Mouse (Mus musculus): ENCODE results near the gene Rnf34. TPM values are rescaled to one million over a fixed set of nuclear protein-coding genes. Genes with fewer than 3 reads are reported as not detected.
A peak's percentile ranks its signal among the peaks of the same experiment; 100 is the strongest.

Rnf34 gene
- polyA plus RNA-seq, 1 experiment from 2014 or later: 41.4 TPM

DNA sequence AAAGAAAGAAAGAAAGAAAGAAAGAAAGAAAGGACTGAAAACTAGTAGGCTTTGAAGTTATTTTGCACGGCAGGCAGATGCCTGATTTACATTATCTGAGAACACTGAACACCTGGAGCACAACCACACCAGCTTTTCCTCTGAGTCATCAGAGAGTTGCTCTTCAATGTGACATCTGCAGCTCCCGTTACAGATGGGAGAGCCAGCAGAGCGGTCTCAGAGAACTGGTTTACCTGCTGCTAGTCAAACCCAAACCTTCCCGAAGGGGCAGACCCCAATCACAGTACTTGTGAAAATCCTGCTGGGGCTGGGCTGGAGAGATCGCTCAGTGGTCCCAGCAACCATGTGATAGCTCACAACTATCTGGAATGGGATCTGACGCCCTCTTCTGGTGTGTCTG lies 25.4 kb upstream of the Rnf34 start:
- Histone ChIP-seq H3K4me3 (replicated peaks) (no peak overlapping the region), H3K4me2 (no peak overlapping the region), H3K9me3 (replicated peaks) (no peaks in the 10 kb centered on the region), H3K36me3 (no peaks in the 10 kb centered on the region), H3K27ac (replicated peaks) (no peak overlapping the region), H3K4me1 (peaks cover 12% of the 10 kb centered on the region), H3K27me3 (replicated peaks) (no peaks in the 10 kb centered on the region), H3K9ac (replicated peaks) (no peak overlapping the region)
- 83% methylated on average over 6 of the region's 6 CpGs for WGBS
- ATAC-seq (ENCODE audit: low FRiP score): no peak

DNA sequence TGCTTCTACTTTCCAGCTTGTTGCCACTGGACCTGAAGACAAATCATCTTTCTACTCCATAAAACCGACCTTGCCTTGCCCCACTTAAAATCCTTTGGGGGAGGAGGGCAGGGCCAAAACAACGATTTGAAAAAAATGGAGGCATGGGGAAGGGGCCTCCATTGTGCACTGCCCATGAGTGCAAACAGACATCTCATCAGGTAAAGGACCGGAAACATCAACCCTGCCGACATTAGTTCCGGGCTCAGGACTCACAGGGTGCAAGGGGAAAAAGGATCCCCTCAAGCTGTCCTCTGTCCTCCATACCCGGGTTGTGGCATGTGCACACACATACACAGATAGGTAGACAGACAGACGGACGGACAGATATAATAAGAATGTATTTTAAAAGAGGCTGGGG lies 24.7 kb upstream of the Rnf34 start:
- no peaks in the 10 kb centered on the region for H3K9me3 ChIP-seq (replicated peaks)
- peaks cover 5% of the 10 kb centered on the region for H3K4me1 ChIP-seq
- H3K4me3 ChIP-seq (replicated peaks): no peak overlapping the region
- H3K27me3 ChIP-seq (replicated peaks): no peaks in the 10 kb centered on the region
- 82% methylated on average over 8 of the region's 8 CpGs for whole genome bisulfite sequencing
- H3K9ac ChIP-seq (replicated peaks): no peak overlapping the region
- no peak overlapping the region for H3K4me2 ChIP-seq
- no peak for ATAC-seq (ENCODE audit: low FRiP score)
- H3K27ac ChIP-seq (replicated peaks): no peak overlapping the region
- no peaks in the 10 kb centered on the region for H3K36me3 ChIP-seq

DNA sequence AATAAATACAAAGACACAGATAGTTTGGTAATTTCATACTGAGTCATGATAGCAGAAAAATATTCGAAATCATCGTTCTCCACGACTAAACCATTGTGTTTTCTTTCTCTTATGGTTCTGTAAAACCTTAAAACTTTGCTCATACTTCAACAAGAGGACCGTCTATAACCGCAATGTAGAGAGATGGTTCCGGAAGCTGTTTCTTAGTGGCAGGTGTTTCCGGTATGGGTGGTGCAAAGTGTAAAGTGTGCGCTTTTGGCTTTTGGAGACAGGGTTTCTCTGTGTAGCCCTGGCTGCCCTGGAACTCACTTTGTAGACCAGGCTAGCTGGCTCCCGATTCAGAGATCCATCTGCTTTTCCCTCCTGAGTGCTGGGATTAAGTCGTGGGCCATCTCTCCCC lies 17.3 kb upstream of the Rnf34 start:
- Histone ChIP-seq H3K36me3 (no peaks in the 10 kb centered on the region), H3K4me3 (replicated peaks) (no peak overlapping the region), H3K9me3 (replicated peaks) (no peaks in the 10 kb centered on the region), H3K9ac (replicated peaks) (no peak overlapping the region), H3K4me1 (no peaks in the 10 kb centered on the region), H3K27me3 (replicated peaks) (no peaks in the 10 kb centered on the region), H3K27ac (replicated peaks) (no peak overlapping the region), H3K4me2 (no peak overlapping the region)
- ATAC-seq (ENCODE audit: low FRiP score): no peak
- 88% methylated on average over 10 of the region's 10 CpGs for WGBS

DNA sequence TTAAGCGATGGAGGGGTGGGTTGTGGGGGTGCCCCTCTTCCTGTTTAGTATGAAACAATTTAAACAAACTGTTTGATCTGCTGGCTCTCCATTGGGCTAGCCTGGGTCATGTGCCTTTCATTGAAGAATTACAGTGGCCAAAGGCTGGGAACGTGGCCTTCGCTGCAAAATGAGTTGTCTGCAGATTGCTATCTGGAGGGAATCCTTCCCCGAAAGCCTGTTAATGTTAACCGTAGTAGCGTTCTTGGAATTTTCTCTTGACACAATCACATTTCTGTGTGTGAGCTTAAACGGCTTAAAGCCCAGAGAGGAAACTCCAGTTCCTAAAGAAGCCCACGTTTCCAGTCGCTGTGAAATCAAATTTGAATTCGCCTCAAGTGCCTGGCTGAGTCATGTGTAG lies 16.9 kb upstream of the Rnf34 start:
- H3K4me1 ChIP-seq: no peaks in the 10 kb centered on the region
- H3K27me3 ChIP-seq (replicated peaks): no peaks in the 10 kb centered on the region
- 84% methylated on average over 10 of the region's 10 CpGs for WGBS
- ATAC-seq (ENCODE audit: low FRiP score): no peak
- no peaks in the 10 kb centered on the region for H3K36me3 ChIP-seq
- no peak overlapping the region for H3K27ac ChIP-seq (replicated peaks)
- H3K4me2 ChIP-seq: no peak overlapping the region
- H3K4me3 ChIP-seq (replicated peaks): no peak overlapping the region
- no peak overlapping the region for H3K9ac ChIP-seq (replicated peaks)
- no peaks in the 10 kb centered on the region for H3K9me3 ChIP-seq (replicated peaks)

DNA sequence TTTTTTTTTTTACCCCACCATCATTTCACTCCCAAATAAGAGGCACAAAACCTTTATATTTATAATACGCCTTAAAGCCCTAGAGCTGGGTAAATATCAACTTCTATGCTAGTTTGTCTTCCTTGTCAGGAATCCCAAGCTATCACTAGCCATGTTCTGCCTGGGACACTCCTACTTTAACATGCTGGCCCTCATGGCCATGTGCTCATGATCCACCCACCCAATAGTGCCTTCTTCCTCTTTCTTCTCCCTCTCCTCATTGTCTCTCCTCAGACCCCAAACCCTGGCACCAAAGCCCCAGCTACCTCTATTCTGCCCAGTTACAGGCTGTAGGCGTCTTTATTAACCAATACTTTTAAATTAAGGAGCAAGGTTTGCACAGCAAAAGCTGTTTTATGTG lies 8.7 kb upstream of the Rnf34 start:
- 95% methylated on average over 2 of the region's 2 CpGs for WGBS
- no peak overlapping the region for H3K9ac ChIP-seq (replicated peaks)

DNA sequence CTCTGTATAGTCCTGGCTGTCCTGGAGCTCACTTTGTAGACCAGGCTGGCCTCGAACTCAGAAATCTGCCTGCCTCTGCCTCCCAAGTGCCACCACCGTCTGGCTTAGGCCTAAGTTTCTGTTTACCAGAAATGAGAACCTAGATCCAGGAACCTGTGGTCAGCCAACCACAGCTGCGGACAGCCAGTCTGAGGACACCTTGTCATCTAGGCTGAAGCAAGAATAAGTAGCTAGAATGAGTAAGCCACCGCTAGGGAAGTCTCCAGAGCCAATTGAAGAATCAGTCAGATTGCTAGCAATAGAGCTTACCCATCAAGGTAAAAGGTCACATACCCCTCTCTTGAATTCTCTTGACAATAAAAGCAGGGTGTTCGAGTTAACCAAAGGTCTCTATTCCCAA lies 6.0 kb upstream of the Rnf34 start:
- Histone ChIP-seq H3K9ac (replicated peaks) (no peak overlapping the region), H3K27me3 (replicated peaks) (no peaks in the 10 kb centered on the region), H3K27ac (replicated peaks) (no peak overlapping the region), H3K4me1 (peaks cover 5% of the 10 kb centered on the region; the same call in 1 of the 2 replicates), H3K36me3 (no peaks in the 10 kb centered on the region), H3K4me2 (no peak overlapping the region), H3K4me3 (replicated peaks) (no peak overlapping the region), H3K9me3 (replicated peaks) (no peaks in the 10 kb centered on the region)
- no peak for ATAC-seq (ENCODE audit: low FRiP score)
- WGBS: 91% methylated on average over 5 of the region's 5 CpGs

More for the DNA sequence above, 8.7 kb upstream of the Rnf34 start:
- Histone ChIP-seq H3K36me3 (no peaks in the 10 kb centered on the region), H3K9me3 (replicated peaks) (no peaks in the 10 kb centered on the region), H3K27ac (replicated peaks) (no peak overlapping the region), H3K4me3 (replicated peaks) (no peak overlapping the region), H3K4me1 (no peaks in the 10 kb centered on the region), H3K4me2 (no peak overlapping the region), H3K27me3 (replicated peaks) (no peaks in the 10 kb centered on the region)
- ATAC-seq (ENCODE audit: low FRiP score): no peak

DNA sequence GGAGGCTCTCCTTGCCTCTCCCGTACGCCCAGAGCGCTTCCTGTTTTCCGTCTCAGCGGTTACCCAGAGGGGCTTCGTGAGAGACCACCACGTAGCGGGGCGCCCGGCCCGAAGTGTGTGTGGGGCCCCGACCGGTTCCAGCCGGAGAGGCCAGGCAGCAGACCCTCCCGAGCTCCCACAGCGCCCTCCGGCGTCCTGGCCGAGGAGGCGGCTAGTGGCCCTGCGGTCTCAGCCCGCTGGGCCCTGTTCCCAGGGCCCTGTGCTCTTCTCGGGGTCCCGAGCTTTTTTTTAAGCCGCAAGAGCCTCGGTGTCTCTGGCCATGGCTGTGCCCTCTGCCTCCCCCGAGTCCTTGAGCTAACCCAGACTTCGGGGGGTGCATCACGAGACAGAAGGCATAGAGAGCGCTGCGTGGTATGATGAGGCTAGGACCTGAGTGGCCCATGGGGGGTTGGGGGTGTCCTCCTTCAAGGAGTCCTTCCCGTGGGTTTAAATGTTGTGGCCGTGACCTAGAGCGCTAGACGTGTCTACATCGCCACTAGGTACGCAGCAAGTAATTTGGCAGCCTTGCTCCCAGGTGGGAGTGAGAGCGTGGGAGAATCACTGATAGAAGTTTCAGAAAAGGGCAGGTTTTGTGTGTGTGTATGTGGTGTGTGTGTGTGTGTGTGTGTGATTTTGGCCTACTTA lies 613 bp downstream of the Rnf34 start:
- Histone ChIP-seq H3K27ac (replicated peaks) (peak overlapping the region; percentile 96), H3K36me3 (no peaks in the 10 kb centered on the region), H3K9ac (replicated peaks) (peak overlapping the region; percentile 99), H3K27me3 (replicated peaks) (no peaks in the 10 kb centered on the region), H3K4me1 (peaks cover 27% of the 10 kb centered on the region), H3K4me3 (replicated peaks) (peak overlapping the region; percentile 93), H3K9me3 (replicated peaks) (no peaks in the 10 kb centered on the region), H3K4me2 (peak overlapping the region; percentile 95)
- ATAC-seq (ENCODE audit: low FRiP score): peak; percentile 74
- under 1% methylated on average over 38 of the region's 38 CpGs for WGBS

DNA sequence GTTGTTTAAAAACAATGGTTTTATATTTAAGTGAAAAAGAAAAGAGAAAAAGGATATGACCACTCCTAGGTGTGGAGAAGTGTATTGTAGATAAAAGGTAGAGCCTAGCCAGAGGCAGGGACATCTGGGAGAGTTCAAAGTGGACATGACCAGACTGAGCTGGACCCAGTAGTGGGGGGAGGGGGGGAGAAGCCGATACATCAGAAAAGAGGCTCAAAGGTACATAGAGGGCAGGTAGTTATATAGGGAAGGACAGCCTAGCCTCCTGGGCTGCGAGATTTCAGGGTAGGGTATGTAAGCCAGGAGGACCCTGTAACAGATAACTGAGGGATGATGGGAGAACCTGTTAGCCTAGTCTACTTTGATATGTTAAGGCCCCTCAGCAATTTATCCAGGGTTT lies 2.8 kb downstream of the Rnf34 start:
- Histone ChIP-seq H3K4me2 (no peak overlapping the region), H3K9me3 (replicated peaks) (no peaks in the 10 kb centered on the region), H3K4me1 (peaks cover 27% of the 10 kb centered on the region), H3K4me3 (replicated peaks) (no peak overlapping the region), H3K27ac (replicated peaks) (no peak overlapping the region), H3K27me3 (replicated peaks) (no peaks in the 10 kb centered on the region), H3K36me3 (no peaks in the 10 kb centered on the region), H3K9ac (replicated peaks) (no peak overlapping the region)
- ATAC-seq (ENCODE audit: low FRiP score): no peak
- 85% methylated on average over 2 of the region's 2 CpGs for WGBS

DNA sequence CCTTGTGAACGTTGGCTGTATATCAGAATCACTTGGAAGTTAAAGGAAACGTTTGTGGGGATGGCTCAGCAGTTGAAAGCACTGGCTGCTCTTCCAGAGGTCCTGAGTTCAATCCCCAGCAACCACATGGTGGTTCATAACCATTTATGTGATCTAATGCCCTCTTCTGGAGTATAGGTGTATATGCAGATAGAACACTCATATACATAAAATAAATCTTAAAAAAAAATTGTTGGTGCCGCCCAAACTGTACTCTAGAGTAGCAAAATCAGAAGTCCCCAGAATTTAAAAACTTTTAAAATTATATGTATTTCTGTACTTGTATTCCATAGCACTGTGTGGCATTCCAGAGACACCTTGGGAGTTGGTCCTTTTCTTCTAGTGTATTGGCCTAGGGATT lies 6.0 kb downstream of the Rnf34 start:
- no peaks in the 10 kb centered on the region for H3K9me3 ChIP-seq (replicated peaks)
- H3K9ac ChIP-seq (replicated peaks): no peak overlapping the region
- H3K27me3 ChIP-seq (replicated peaks): no peaks in the 10 kb centered on the region
- peaks cover 12% of the 10 kb centered on the region for H3K4me1 ChIP-seq
- WGBS: 90% methylated on average over 3 of the region's 3 CpGs
- no peak overlapping the region for H3K4me3 ChIP-seq (replicated peaks)
- no peak for ATAC-seq (ENCODE audit: low FRiP score)
- no peaks in the 10 kb centered on the region for H3K36me3 ChIP-seq
- H3K4me2 ChIP-seq: no peak overlapping the region
- no peak overlapping the region for H3K27ac ChIP-seq (replicated peaks)

DNA sequence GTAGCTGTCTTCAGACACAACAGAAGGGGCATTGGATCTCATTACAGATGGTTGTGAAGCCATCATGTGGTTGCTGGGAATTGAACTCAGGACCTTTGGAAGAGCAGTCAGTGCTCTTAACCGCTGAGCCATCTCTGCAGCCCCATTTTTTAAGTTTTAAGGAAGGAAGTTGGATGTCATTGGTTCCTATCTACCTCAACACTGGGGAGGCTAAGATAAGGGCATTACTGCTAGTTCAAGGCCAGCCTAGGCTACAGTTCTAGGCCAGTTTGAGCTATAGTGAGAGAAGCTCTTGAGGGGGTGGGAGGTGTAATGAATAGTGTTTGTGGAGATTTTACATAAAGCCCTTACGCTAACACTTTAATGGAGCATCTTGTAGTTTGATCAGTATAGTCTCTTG lies 13.2 kb downstream of the Rnf34 start:
- no peak overlapping the region for H3K27ac ChIP-seq (replicated peaks)
- no peaks in the 10 kb centered on the region for H3K9me3 ChIP-seq (replicated peaks)
- no peak for ATAC-seq (ENCODE audit: low FRiP score)
- H3K36me3 ChIP-seq: peaks cover 49% of the 10 kb centered on the region
- no peak overlapping the region for H3K9ac ChIP-seq (replicated peaks)
- no peaks in the 10 kb centered on the region for H3K4me1 ChIP-seq
- no peak overlapping the region for H3K4me2 ChIP-seq
- WGBS: 96% methylated on average over 2 of the region's 2 CpGs
- H3K27me3 ChIP-seq (replicated peaks): no peaks in the 10 kb centered on the region
- H3K4me3 ChIP-seq (replicated peaks): no peak overlapping the region

DNA sequence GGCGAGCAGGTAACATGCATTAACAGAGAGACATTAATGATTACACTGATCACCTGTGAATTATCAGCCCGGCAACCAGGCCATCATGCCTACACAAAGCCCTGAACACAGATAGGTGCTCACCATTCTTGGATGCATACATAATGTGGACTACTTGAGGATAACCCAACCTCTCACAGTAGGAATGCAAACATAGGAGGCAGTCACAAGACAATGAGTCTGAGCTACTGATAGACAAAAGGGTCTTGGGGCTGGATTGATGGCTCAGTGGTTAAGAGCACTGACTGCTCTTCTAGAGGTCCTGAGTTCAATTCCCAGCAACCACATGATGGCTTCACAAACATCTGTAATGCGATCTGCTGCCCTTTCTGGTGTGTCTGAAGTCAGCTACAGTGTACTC lies 22.8 kb downstream of the Rnf34 start:
- no peak for ATAC-seq (ENCODE audit: low FRiP score)
- Histone ChIP-seq H3K27ac (replicated peaks) (no peak overlapping the region), H3K4me3 (replicated peaks) (no peak overlapping the region), H3K9me3 (replicated peaks) (no peaks in the 10 kb centered on the region), H3K4me1 (no peaks in the 10 kb centered on the region), H3K27me3 (replicated peaks) (no peaks in the 10 kb centered on the region), H3K4me2 (no peak overlapping the region), H3K9ac (replicated peaks) (no peak overlapping the region), H3K36me3 (peaks cover 61% of the 10 kb centered on the region)
- WGBS: 93% methylated on average over 3 of the region's 3 CpGs

DNA sequence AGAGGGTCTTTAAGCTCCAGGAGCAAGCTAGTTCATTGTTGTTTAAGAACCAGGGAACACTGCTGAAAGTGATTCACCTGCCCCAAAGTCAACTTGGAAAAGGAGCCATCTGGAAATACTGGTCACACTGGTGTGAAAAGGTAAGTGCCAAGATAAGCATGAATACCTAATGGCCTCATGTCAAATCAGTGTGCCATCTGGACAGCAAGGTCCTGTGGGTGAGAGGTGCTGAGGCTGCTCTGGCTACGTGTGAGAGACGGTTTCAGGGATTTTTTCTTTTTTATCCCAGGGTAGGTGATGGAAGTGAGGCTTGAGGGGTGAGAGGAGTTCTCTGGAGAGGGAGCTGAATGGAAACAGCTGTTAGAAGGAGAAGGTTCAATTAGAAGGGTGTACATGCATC lies 23.7 kb downstream of the Rnf34 start:
- no peak overlapping the region for H3K4me3 ChIP-seq (replicated peaks)
- peaks cover 60% of the 10 kb centered on the region for H3K36me3 ChIP-seq
- H3K9me3 ChIP-seq (replicated peaks): no peaks in the 10 kb centered on the region
- no peak overlapping the region for H3K9ac ChIP-seq (replicated peaks)
- H3K4me1 ChIP-seq: no peaks in the 10 kb centered on the region
- no peak for ATAC-seq (ENCODE audit: low FRiP score)
- no peak overlapping the region for H3K4me2 ChIP-seq
- H3K27me3 ChIP-seq (replicated peaks): no peaks in the 10 kb centered on the region
- H3K27ac ChIP-seq (replicated peaks): no peak overlapping the region
- WGBS: 82% methylated on average over 2 of the region's 2 CpGs

DNA sequence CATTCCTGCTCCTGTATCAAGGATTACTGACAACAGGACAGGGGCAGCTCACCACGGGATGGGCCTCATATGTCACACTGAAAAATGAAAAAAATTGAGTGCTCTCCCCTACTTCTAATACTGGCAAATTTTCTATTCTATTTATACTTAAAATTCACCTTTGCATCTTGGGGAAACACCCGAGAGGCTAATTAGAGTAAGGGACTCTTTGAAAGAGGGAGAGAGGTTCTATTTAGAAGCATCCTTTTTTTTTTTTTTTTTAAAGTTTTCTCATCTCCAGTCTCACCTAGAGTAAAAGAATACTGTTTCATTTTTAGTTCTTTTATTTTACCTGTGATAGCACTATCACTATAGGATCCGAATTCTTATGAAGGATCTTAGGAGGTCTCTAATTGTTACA lies 24.5 kb downstream of the Rnf34 start:
- H3K9me3 ChIP-seq (replicated peaks): no peaks in the 10 kb centered on the region
- ATAC-seq (ENCODE audit: low FRiP score): no peak
- H3K36me3 ChIP-seq: peaks cover 62% of the 10 kb centered on the region
- H3K4me3 ChIP-seq (replicated peaks): no peak overlapping the region
- no peak overlapping the region for H3K27ac ChIP-seq (replicated peaks)
- no peaks in the 10 kb centered on the region for H3K27me3 ChIP-seq (replicated peaks)
- no peak overlapping the region for H3K9ac ChIP-seq (replicated peaks)
- 90% methylated on average over 3 of the region's 3 CpGs for WGBS
- H3K4me2 ChIP-seq: no peak overlapping the region
- H3K4me1 ChIP-seq: no peaks in the 10 kb centered on the region

All from neural tube, embryonic 15.5 days (tissue).